Mouse (Mus musculus) small intestine, adult 2 months (tissue): ENCODE data around the gene Cntfr. TPM values are rescaled to one million over a fixed set of nuclear protein-coding genes. Genes with fewer than 3 reads are reported as not detected.
A peak's percentile ranks its signal among the peaks of the same experiment; 100 is the strongest.

ENCODE experiments used
- H3K27ac ChIP-seq: fragments of 200-500 bp; 2 replicates; pipeline ENCODE4 v1.5.1; 2012; ENCODE audit warnings: low read depth, low read length, control low read depth, inconsistent platforms; ENCODE audit not compliant: insufficient read depth
- H3K27me3 ChIP-seq: fragments of 200-500 bp; 2 replicates; pipeline ENCODE4 v1.6.1; 2012; ENCODE audit warnings: mild to moderate bottlenecking, moderate library complexity, low read length, inconsistent platforms; ENCODE audit not compliant: control insufficient read depth, insufficient read depth
- H3K36me3 ChIP-seq: fragments of 200-500 bp; 2 replicates; pipeline ENCODE4 v1.6.1; 2012; ENCODE audit warnings: mild to moderate bottlenecking, low read length, control low read depth, inconsistent platforms; ENCODE audit not compliant: control insufficient read depth, insufficient read depth
- H3K4me1 ChIP-seq: fragments of 200-500 bp; 2 replicates; pipeline ENCODE4 v1.6.1; 2012; ENCODE audit warnings: low read length, inconsistent platforms, mixed read lengths; ENCODE audit not compliant: control insufficient read depth, insufficient read depth, insufficient read length
- H3K4me3 ChIP-seq: fragments of 200-500 bp; 2 replicates; pipeline ENCODE4 v1.5.1; 2012; ENCODE audit warnings: low read depth, mild to moderate bottlenecking, control low read depth, inconsistent platforms, low read length, moderate library complexity
- CTCF ChIP-seq: fragments of 200-500 bp; IDR thresholded peaks from 2 replicates; pipeline ENCODE4 v1.5.1; 2012; ENCODE audit warnings: low read depth, mild to moderate bottlenecking, control low read depth, inconsistent platforms, low read length, moderate library complexity, mixed read lengths; ENCODE audit not compliant: insufficient replicate concordance, insufficient read length; ENCODE audit errors: extremely low read depth
- POLR2A ChIP-seq: fragments of 200-500 bp; IDR thresholded peaks from 2 replicates; pipeline ENCODE4 v1.6.1; 2012; ENCODE audit warnings: low read depth, mild to moderate bottlenecking, control low read depth, inconsistent platforms, low read length, moderate library complexity
- WGBS: fragments of 180-500 bp; shearing (Covaris S2); methylation state at CpG from one replicate; pipeline ENCODE4 v1.1.7; 2018; 5-methylcytosine and 5-hydroxymethylcytosine counted together
- polyA plus RNA-seq: library from polyadenylated mRNA; depleted of rRNA; stranded (reverse); fragments of >200 nt; gene quantifications from 2 replicates; pipeline ENCODE4 v1.2.3, GENCODE M21; 2012

Cntfr gene
- polyA plus RNA-seq, 1 experiment = 1.7 TPM

- TF ChIP-seq POLR2A (no peak), CTCF (no peak)
- 80% methylated on average over 8 of the region's 8 CpGs for WGBS
- no peak overlapping the region for H3K4me3 ChIP-seq
- H3K36me3 ChIP-seq = peaks cover 25% of the 10 kb centered on the region
- H3K4me1 ChIP-seq = peaks cover 12% of the 10 kb centered on the region
- no peaks in the 10 kb centered on the region for H3K27me3 ChIP-seq
- H3K27ac ChIP-seq = no peak overlapping the region
Measured at GRCm38 (mm10) chr4:41715082-41715481, 18.2 kb upstream of the Cntfr start.

- 20% methylated on average over 8 of the region's 8 CpGs for WGBS
- TF ChIP-seq CTCF (peak; percentile 79; the same call in 1 of the 2 replicates), POLR2A (no peak)
- Histone ChIP-seq H3K27ac (no peak overlapping the region), H3K27me3 (no peaks in the 10 kb centered on the region), H3K36me3 (peaks cover 21% of the 10 kb centered on the region), H3K4me3 (no peak overlapping the region), H3K4me1 (peaks cover 12% of the 10 kb centered on the region)
Measured at GRCm38 (mm10) chr4:41714276-41714675, 17.4 kb upstream of the Cntfr start.

- H3K36me3 ChIP-seq = peaks cover 15% of the 10 kb centered on the region
- H3K27me3 ChIP-seq = no peaks in the 10 kb centered on the region
- peaks cover 12% of the 10 kb centered on the region for H3K4me1 ChIP-seq
- TF ChIP-seq CTCF (peak; percentile 36; the same call in 1 of the 2 replicates), POLR2A (peak; percentile 66; the same call in 1 of the 2 replicates)
- peak within 1 kb of the TSS; percentile 37; the same call in 1 of the 2 replicates for H3K27ac ChIP-seq
- WGBS = under 1% methylated on average over 61 of the region's 61 CpGs
- H3K4me3 ChIP-seq = peak within 1 kb of the TSS; percentile 78
Measured at GRCm38 (mm10) chr4:41713197-41714067, 16.5 kb upstream of the Cntfr start, which contains the start of gene Rpp25l. Gene Rpp25l, minus strand, starts transcription at chr4:41713534.

GRCm38 (mm10) chr4:41712421-41713196 is 15.7 kb upstream of the Cntfr start:
- no peak for TF ChIP-seq POLR2A
- no peak for TF ChIP-seq CTCF
- H3K4me3 ChIP-seq = peak overlapping the region; percentile 78
- peaks cover 9% of the 10 kb centered on the region for H3K36me3 ChIP-seq
- peaks cover 12% of the 10 kb centered on the region for H3K4me1 ChIP-seq
- WGBS = 22% methylated on average over 31 of the region's 31 CpGs
- peak overlapping the region; percentile 37; the same call in 1 of the 2 replicates for H3K27ac ChIP-seq
- no peaks in the 10 kb centered on the region for H3K27me3 ChIP-seq

- TF ChIP-seq POLR2A (no peak), CTCF (no peak)
Measured at GRCm38 (mm10) chr4:41711705-41712375, 15.0 kb upstream of the Cntfr start.

GRCm38 (mm10) chr4:41710229-41710628 is 13.3 kb upstream of the Cntfr start:
- H3K27me3 ChIP-seq = no peaks in the 10 kb centered on the region; the same call in 1 of the 2 replicates
- 57% methylated on average over 4 of the region's 4 CpGs for WGBS
- TF ChIP-seq CTCF = no peak
- TF ChIP-seq POLR2A = no peak
- H3K36me3 ChIP-seq = no peaks in the 10 kb centered on the region
- H3K27ac ChIP-seq = no peak overlapping the region
- no peak overlapping the region for H3K4me3 ChIP-seq
- peaks cover 12% of the 10 kb centered on the region for H3K4me1 ChIP-seq

More at GRCm38 (mm10) chr4:41711705-41712375, 15.0 kb upstream of the Cntfr start:
- H3K27ac ChIP-seq = no peak overlapping the region
- H3K27me3 ChIP-seq = no peaks in the 10 kb centered on the region
- 35% methylated on average over 16 of the region's 16 CpGs for WGBS
- H3K36me3 ChIP-seq = peaks cover 4% of the 10 kb centered on the region
- H3K4me1 ChIP-seq = peaks cover 12% of the 10 kb centered on the region
- H3K4me3 ChIP-seq = peak overlapping the region; percentile 78
